Mouse (Mus musculus) B cell, adult 2 months (primary cell): ENCODE data around the gene Try10.
"Not testable (repeated sequence)": the region's sequence is repeated elsewhere in the genome, so short reads cannot be mapped to it uniquely, and the experiment has no call there.

Source experiments
- DNase-seq, 2 experiments: peaks; one replicate each; pipeline ENCODE4 v3.0.0; 2022

Try10 gene

GRCm38 (mm10) chr6:41353932-41354331 is at the start of gene Try10:
TSS of gene Try10 (plus strand) at chr6:41354105.
- no peak for DNase-seq

- DNase-seq = not testable (repeated sequence)
Measured at GRCm38 (mm10) chr6:41316741-41317140, 37.2 kb upstream of the Try10 start, which contains the start of gene Try5. TSS of gene Try5 (minus strand) at chr6:41316841.

GRCm38 (mm10) chr6:41373772-41374171 is 19.9 kb downstream of the Try10 start:
- DNase-seq = not testable (repeated sequence)

GRCm38 (mm10) chr6:41377578-41377977 is 23.7 kb downstream of the Try10 start, which contains the start of gene Prss3:
TSS of gene Prss3 (minus strand) at chr6:41377678.
- DNase-seq = not testable (repeated sequence)

DNA sequence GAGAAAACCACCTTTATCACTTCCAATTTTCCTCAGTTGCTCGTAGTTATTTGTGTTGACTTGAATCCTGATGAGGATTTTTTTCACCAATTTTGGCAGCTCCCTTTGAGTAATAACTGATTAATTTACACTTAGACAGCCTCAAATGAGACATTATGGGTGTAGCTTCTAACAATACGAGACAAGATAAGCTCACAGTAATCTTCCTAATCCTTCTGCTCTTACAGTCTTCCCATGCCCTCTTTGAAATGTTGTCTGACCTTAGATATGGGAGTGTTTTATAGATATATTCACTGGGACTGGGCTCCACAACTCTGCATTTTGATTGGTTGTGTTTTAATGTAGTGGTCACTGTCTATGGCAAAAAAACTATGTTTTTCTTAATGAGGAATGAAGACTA is 32.9 kb downstream of the Try10 start:
- DNase-seq = no peak

GRCm38 (mm10) chr6:41391640-41392039 is 37.7 kb downstream of the Try10 start:
- DNase-seq = not testable (repeated sequence)

GRCm38 (mm10) chr6:41392056-41392455 is 38.2 kb downstream of the Try10 start, which contains the start of gene Gm5771:
TSS of gene Gm5771 (plus strand) at chr6:41392356.
- DNase-seq = not testable (repeated sequence)
